Mouse (Mus musculus) CD4-positive naive resting alpha-beta T cell, adult 57 days (primary cell): ENCODE results near the gene Pcdh10. TPM values are rescaled to one million over a fixed set of nuclear protein-coding genes. Genes with fewer than 3 reads are reported as not detected.

ENCODE experiments used
- total RNA-seq: library from RNA; stranded (reverse); gene quantifications from one replicate; pipeline ENCODE4 v1.2.4, GENCODE M21; 2023

Pcdh10 gene
- total RNA-seq: not detected

DNA sequence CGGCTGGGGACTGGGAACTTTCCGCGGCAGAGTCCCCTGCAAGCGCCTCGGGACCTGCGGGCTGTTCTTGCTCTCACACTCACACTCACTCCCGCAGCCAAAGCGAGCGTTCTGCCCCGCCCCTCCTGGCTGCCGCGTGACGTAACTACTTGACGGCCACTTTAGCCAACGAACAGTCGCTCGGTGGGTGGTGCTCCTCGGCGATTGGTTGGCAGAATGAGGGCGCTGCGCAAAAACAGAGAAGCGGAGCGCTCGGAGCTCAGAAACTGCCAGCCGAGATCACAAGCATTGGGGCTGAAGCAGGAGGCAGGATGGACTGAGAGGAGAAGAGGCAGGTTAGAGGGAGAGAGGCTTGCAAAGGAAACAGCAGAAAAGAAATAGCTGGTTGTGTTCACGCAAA is at the start of gene Pcdh10:
TSS of gene Pcdh10 (plus strand) at position 254 of the 400 bp plus-strand sequence.

